Mouse (Mus musculus) mesoderm, embryonic 11.5 days (tissue): Measurements from ENCODE around the gene Ubr4.

ENCODE experiments used
- DNase-seq: peaks from one replicate; pipeline ENCODE4 v3.0.0-alpha.2; 2012; ENCODE audit warnings: low read depth, low spot score

Gene Ubr4

DNA sequence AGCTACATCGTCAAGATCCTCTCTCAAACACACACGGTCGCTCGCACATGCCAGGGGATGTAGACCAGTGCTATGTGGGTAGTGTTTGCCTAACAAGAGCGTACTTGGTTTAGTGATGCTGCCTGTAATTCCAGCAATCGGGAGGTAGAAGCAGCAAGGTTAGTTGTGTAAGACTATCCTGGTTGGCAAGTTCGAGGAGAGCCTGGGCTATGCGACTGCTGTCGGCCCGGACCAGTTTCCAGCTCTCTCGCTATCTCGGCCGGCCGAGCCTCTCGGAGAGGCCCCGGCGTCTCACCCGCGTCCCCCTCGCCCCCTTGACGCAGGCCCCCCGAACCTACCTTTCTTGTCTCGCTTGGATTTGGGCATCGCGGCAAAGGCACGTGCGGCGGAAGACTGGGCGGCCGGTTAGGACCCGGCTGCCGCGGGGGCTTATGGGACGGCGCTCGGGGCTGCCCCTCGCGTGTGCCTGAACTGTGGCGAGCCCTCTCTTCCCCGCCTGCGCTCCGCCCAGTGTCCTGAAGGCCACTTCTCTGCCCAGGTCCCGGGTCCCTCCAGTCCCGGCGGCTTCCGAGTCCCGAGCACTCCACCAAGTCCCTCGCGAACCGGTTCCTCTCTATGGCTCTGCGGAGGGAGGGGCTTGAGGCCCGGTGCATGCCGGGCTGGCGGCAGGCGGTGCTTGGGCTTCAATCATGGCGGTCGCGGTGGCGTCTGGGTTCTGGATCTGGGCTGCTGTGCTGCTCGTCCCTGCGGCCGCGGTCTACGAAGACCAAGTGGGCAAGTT lies at the start of gene Ubr4, which contains the start of the genes Mrto4 and Emc1:
TSS of gene Ubr4 (plus strand) at position 679 of the 781 bp plus-strand sequence.
TSS of gene Mrto4 (minus strand) at position 646 of the 781 bp plus-strand sequence.
TSS of gene Emc1 (plus strand) at position 657 of the 781 bp plus-strand sequence.
- DNase-seq = peak; percentile 77

DNA sequence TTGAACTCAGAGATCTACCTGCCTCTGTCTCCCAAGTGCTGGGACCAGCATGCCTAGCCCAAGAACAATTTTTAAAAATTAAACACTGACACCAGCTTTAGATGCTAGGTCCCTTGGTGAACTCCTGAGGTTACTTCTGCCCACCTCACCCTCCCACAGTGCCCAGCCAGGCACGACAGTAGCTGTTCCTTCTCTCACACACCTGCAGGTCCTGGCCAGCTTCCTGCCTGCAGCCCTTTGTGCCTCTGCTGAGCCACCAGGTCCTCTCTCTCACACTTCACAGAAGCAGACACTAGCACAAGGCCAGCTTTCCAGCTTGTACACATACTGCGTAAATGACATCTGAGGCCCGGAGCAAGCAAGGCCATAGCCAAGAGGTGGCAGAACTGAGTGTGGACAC lies 46.9 kb upstream of the Ubr4 start:
- DNase-seq = no peak

DNA sequence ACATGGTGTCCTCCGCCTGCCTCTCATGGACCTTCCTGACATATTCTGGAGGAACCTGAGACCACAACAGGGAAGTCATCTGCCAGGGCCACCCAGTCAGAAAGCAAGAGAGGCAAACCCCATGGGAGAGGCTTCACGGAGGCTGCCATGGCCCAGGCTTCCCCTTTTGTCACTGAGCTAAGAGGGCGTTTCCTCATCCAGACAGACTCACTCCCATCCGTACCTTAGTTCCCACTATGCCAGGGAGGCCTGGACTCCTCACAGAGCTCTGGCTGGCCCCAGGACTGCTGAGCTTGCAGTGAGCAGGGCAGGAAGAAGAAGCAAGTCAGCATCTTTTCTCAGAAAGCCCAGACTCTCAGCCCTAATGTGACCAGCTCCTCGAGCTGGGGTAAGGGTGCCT lies 44.5 kb upstream of the Ubr4 start:
- no peak for DNase-seq

DNA sequence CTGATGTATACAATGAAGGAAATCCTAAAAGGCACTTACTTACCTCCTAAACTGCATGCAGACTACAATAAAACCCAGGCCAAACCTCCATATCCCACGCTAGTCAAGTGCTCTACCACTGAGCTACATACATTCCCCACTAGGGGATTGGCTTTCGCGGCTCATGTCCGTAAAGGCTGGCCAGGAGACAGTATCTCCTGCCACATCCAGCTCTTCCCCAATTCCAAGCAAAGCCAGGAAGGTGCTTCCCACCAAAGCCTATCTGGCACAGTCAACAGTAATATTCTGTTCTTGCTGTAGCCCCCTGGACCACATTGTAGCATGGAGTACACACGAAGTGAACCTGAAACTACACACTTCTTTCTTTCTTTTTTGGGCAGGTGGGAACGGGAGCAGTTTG lies 42.8 kb upstream of the Ubr4 start:
- no peak for DNase-seq

DNA sequence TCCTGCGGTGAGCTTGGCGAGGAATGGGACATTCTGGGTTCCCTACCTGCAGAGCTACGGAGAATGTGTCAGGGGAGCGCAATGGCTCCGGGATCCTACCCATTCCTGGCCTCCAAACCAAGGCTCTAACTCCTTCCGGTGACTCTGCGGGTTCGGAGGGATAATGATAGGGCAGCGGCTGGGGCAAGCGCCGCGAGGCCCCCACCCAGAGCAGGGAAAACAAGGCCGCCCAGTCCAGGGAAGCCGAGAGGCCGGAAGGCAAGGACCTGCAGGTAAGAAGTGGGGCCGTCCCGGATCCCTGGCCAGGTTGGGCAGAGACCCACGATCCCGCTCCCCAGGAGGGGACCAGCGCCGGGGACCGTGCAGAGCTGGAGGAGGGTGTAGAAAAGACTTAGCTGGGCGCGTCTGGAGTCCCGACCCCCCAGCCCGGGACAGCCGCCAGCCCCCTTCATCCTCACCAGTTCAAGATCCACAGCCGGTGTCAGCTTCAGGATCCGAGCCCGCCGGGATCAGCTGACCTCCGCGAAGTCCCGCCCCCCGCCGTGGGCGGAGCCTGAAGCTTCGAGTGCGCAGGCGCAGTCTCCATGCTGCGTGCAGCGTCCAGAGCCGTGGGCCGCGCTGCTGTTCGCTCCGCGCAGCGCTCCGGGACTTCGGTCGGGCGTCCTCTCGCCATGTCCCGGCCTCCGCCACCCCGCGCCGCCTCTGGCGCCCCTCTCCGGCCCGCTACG lies 42.1 kb upstream of the Ubr4 start, which contains the start of the genes Pqlc2 and Akr7a5:
TSS of gene Pqlc2 (minus strand) at position 538 of the 728 bp plus-strand sequence.
TSS of gene Akr7a5 (plus strand) at position 574 of the 728 bp plus-strand sequence.
- peak; percentile 97 for DNase-seq

DNA sequence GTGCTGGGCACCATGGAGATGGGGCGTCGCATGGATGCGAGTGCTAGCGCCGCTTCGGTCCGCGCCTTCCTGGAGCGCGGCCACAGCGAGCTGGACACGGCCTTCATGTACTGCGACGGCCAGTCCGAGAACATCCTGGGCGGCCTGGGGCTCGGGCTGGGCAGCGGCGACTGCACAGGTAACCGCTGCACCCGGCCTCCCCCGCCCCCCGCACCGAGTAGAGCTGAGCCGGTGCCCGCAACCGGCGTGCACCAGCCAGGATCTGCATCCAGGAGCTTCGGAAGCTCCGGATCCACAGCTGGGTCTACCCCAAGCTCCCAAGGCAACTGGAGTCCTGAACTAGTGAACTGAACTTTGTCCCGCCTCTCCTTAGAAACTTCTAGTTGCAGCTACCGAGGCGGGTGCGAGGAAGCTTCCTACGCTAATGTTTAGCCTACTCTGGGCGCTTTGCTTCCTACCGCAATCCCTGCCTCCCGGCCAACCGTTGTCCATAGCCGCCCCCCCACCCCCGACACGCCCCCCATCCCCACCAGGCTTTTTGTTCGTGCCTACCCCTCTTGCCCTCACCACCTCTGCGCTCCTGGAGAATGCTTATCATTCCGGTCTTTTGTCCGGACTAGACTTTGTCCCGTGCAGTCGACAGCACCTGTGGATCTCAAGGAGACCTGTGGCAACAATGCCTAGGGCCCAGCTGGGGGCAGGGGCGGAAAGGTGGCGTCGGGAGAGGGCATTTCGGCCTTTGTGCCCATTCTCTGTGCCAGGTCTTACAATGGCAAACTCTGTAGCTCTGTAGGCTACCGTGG lies 41.3 kb upstream of the Ubr4 start:
- DNase-seq = peak; percentile 14

DNA sequence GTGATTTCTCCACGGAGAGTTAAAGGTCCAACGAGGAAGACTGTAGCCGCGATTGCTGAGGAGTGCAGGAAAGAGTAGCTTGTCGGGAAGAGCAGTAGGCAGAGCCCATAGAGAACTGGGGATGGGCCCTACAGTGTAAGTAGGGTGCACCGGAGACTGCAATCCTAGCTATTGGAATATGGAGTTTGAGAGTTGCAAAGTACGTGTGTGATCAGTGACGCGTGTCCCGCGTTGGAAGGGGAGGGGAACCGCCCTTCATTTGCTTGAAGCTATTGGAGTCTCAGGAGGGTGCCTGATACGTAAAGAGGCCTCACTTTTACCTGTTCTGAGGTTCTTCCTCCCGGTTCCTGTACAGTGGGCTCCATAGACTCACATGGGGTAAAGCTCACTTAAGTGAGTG lies 40.7 kb upstream of the Ubr4 start:
- no peak for DNase-seq

DNA sequence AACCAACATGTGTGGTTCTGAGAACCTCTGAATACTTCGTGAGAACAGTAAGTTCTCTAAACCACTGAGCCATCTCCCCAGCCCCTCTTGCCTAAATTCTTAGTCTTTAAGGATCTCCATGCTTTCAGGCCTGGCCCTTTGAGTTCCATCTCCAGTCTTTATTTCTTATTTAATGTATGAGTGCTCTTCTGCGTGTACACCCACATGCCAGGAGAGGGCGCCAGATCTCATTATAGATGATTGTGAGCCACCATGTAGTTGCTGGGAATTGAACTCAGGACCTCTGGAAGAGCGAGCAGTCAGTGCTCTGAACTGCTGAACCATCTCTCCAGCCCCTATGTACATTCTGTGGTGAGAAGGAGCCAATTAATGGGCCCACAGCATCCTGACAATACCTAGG lies 39.8 kb upstream of the Ubr4 start:
- peak; percentile 31 for DNase-seq

DNA sequence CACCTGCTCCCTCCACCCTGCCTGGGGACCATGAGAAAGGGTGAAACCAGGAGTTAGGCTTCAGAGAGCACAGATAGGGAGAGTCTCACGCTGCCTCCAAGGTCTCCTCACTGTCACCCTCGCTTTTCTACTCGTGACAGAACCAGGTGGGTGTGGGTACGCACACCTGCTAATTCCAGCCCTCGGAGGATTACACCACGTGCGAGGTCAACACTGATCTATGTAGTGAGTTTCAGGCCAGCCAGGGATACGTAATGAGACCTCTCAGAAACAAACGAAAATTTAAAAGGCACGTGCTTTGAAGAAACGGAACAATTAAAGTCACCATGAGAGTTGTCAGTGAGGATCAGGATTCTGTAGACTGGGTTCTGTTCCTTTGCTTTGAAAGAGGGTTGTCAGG lies 34.0 kb upstream of the Ubr4 start:
- no peak for DNase-seq

DNA sequence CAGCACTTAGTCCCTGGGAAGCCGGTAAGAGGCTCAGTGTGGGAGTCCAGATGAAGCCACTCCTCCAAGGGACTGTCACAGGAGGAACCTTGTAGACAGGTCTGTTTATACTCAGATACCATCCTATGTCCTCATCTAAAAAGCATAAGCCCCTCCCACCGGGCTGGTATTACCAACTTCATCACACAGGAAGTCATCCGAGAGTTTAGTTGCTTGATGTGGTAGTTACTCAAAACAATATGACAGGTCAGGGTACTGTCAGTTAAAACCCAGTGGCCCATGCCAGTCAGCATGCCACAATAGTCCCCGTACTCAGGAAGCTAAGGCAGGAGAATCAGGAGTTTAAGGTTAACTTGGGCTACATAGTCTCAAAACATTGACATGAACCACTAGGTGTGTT lies 32.7 kb upstream of the Ubr4 start:
- DNase-seq = no peak

DNA sequence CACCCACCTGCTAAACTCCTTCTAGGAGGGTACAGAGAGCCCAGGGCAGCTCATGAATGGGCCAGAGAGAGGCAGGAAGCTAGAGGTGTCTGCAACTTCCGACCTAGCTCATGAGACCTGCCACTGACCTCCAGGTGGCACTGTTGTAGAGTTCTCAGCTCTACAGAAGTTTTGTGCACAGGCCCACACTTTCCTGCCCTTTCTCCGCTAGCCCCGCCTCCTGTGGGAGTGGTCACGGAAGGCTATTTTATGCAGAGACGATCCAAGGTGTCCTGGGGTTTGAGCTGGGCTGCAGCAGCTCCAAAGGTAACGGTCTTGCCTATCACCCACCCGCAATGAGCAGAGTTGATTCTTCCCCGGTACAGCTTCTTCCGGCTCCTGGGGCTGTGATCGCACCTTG lies 21.8 kb upstream of the Ubr4 start:
- DNase-seq = peak; percentile 82

DNA sequence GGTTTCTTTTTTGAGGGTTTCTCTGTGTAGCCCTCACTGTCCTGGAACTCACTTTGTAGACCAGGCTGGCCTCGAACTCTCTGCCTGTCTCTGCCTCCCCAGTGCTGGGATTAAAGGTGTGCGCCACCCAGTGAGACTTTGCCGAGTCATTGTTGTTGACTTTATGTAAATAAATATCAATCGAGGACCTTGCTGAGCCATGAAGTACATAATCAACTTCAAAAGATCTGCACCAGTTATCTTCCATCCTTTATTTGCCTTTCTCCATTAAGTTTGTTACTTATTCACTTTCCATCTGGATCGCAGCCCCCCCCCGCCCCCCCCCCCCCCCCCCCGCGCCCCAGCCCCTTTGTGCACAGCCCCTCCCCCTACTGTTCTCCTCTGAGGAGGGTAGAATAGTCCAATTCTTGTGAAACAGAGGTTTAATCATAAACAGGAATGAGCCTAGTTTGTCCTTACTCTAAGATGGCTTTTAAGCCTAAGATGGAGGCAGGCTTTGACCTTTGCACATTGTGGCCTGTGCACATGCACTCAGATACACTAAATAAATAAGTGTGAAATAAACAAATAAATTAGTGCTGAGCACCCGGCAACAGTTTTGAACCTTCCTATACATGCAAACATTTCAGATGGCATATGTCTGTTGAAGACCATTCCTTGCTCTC lies 17.6 kb upstream of the Ubr4 start:
- no peak for DNase-seq

DNA sequence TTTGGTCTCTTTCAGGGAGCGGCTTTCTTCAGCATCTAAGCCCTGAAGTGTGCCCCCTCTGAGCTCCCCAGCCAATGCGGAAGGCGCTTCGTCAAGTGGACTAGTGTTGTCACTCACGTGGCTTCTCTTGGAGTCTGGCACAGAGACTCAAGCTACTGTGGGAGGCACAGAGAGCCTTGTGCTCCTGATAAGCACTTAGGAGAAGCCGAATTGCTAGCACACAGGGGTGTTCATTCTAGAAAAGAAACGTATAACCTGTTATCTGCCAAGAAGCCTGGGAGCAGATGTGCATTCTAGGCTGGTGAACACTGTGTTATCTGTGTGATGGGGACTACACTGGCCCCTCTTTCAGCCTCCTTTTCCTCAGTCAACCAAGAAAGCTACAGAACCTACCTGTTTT lies 16.9 kb upstream of the Ubr4 start:
- DNase-seq = no peak

DNA sequence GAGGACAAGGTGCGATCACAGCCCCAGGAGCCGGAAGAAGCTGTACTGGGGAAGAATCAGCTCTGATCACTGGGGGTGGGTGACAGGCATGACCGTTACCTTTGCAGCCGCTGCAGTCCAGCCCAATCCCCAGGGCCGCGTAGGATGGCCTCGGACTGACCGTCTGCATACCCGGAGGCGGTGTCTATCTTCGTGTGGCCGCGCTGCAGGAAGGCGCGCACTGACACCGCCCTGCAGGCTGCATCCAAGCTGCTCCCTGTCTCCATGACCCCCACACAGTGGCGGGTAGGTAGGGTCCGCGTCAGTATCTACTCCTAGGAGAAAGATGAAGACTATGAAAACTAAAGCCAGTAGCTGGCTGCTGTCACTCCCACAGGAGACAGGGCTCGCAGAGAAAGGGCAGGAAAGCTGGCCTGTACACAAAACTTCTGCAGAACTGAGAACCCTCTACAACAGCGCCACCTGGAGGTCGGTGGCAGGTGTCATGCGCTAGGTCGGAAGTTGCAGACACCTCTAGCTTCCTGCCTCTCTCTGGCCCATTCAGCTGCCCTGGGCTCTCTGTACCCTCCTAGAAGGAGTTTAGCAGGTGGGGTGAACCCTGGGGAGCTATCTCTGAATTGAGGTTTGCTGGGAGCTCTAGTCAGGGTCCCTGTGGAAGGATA lies 15.5 kb upstream of the Ubr4 start:
- peak; percentile 85 for DNase-seq

DNA sequence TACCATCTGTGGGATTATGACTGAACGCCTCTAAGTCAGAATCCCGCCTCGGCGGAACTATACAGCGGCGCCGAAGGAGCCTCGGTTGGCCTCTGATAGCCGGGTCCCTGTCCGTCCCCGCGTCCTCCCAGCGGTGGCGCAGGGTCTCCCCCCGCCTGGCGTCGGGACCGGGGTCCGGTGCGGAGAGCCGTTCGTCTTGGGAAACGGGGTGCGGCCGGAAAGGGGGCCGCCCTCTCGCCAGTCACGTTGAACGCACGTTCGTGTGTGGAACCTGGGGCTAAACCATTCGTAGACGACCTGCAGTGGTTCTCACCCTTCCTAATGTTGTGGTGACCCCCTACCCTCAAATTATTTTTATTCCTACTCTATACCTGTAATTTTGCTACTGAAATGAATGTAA lies 14.3 kb upstream of the Ubr4 start:
- no peak for DNase-seq

DNA sequence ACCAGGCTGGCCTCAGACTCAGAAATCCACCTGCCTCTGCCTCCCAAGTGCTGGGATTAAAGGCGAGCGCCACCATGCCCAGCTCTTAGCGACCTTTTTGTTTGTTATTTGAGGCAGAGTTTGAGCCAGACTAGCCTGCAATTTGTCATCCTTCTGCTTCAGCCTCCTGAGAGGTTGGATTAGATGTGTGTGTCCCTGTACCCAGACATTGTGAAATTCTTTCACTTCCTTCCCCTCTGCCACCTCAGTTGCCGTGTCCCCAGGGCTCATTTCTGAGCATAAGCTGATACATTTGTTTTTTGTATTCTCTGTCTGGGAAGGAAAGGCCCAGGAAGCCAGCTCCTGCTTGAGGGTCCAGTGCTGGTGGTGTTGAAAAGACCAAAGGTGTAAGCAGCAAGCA lies 11.6 kb upstream of the Ubr4 start:
- DNase-seq = no peak

DNA sequence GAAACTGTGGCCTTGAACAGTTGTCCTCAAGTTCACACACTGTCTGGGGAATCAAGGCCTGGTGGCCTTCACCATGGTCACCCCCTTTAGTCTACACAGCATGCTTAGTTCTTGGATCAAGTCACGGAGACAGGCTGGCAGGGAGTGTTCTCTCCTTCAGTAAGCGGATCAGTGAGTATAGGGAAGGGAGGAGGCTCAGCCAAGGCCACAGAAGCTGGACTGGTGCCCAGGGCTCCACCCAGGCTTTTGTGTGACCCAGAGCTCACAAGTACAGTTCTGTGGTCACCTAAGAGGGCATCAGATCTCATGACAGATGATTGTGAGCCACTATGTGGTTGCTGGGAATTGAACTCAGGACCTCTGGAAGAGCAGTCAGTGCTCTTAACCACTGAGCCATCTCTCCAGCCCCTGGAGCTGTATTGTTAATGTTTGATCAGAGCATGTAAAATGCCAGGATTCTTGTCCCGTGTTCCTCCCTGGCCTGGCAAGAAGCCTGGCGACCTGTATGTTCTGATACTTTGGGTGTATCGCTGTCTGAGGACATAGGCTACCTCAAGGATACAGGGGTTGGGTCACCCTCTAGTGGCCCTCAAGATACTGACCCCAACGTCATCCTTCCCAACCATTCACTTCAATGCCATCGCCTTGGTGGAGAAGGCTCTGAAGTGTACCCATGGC lies 10.7 kb upstream of the Ubr4 start:
- DNase-seq = no peak

DNA sequence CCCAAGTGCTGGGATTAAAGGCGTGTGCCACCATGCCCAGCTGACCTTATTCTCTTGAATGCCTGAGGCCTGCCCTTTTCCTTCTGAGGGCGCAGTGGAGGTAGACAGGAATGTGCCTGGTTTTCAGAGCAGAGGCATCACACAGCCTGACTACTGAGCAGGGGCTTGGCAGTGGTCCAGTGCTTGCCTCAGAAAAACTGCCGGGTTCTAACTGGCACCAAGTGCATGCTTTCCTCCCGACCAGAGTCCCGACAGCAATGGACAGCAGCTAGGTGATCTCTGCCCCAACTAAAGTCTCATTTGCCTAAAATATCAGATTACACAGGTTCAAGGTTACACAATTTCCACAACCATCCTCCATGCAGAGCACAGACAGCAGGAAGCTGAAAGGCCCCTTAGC lies 8.7 kb upstream of the Ubr4 start:
- DNase-seq = no peak

DNA sequence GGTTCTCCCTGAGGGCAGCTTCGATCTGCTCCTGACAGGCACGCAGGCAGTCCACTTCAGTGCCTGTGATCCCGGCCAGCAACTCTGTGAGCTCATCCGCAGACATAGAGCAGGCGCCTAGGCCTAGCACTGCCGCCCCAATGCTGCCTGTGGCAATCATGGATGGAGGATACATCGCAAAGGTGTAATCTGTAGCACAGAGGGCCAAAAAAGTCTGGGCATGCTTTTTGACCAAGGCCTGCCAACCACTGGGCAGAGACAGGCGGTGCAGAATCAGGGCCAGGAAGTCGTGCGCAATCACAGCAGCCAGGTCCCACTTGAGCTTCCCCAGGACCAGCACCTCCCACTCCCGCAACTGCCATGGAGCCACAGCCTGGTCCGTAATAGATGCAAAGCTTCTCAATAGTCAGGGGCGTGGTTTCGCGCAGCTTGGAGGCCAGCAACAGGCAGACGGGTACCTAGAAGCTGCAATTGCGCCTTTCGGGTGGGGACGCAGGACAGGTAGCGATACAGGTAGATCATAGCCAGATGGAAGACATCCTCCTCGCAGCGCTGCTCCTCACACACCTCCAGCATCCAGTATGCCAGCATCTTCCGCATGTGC lies 6.9 kb upstream of the Ubr4 start:
- no peak for DNase-seq

DNA sequence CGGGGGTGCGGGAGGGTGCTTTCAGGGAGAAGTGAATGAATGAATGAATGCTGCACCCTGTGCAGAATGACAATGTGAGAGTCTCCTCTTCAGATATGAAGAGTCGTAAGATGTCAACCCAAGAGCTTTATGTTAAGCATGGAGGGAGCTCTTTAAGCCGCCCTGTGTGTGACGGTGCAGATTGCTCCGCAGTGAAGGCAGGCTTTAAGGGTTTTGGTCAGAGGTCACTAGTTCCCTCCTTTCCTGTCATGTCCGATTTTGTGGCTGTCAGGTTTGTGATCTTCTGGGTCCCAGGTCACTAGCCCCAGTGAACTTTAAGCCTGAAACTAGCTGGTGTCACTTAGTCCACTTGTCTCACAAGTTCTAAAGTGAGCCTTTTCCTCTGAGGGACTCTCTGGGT lies 423 bp downstream of the Ubr4 start:
- DNase-seq = no peak
